Mouse (Mus musculus) central nervous system, embryonic 11.5 days (tissue): Measurements from ENCODE around the gene Optn. TPM values are rescaled to one million over a fixed set of nuclear protein-coding genes. Genes with fewer than 3 reads are reported as not detected.

Experiments
- polyA plus RNA-seq: library from polyadenylated mRNA; depleted of rRNA; stranded (reverse); fragments of >200 nt; gene quantifications from 2 replicates; pipeline ENCODE4 v1.2.3, GENCODE M21; 2012; rRNA removed

The Optn gene
- polyA plus RNA-seq: 2.5 and 3.2 TPM in 2 replicates

GRCm38 (mm10) chr2:5063299-5064205, at the start of gene Optn:
TSS of gene Optn (minus strand) at chr2:5064051.

GRCm38 (mm10) chr2:5012491-5013324, 51.1 kb downstream of the Optn start, which contains the start of gene Mcm10:
TSS of gene Mcm10 (minus strand) at chr2:5012791.

GRCm38 (mm10) chr2:4975807-4976206, 88.0 kb downstream of the Optn start, which contains the start of gene Ucma:
TSS of gene Ucma (plus strand) at chr2:4976122.

Other genes starting within 250 kb of the Optn start
- gene Sephs1, start 182.5 kb downstream of the Optn start, polyA plus RNA-seq: 89.6 and 104 TPM in 2 replicates
- gene Phyh, start 145.0 kb downstream of the Optn start, polyA plus RNA-seq: 20.6 and 26.3 TPM in 2 replicates
- 0.50 and 0.66 TPM in 2 replicates for gene Ucma, start 87.9 kb downstream of the Optn start, polyA plus RNA-seq
- gene Mcm10, start 51.3 kb downstream of the Optn start, polyA plus RNA-seq: 46.0 and 72.6 TPM in 2 replicates
- gene Ccdc3, start 73.7 kb upstream of the Optn start, polyA plus RNA-seq: 3.2 and 4.7 TPM in 2 replicates